Mouse (Mus musculus) hindbrain, embryonic 11.5 days (tissue): ENCODE data around the gene Ccdc12. TPM values are rescaled to one million over a fixed set of nuclear protein-coding genes. Genes with fewer than 3 reads are reported as not detected.

Experiments
- ATAC-seq: fragments of 200-750 bp; cut with Nextera tagmentation; 2 replicates; pipeline ENCODE4 v1.8.0; 2017; ENCODE audit warnings: mild to moderate bottlenecking, moderate TSS enrichment, moderate library complexity; ENCODE audit not compliant: low FRiP score
- DNase-seq: peaks from one replicate; pipeline ENCODE4 v3.0.0-alpha.2; 2015; ENCODE audit warnings: low spot score
- H3K27ac ChIP-seq: fragments of 300-500 bp; sonication (generic); 2 replicates; pipeline ENCODE4 v1.5.1; 2014; ENCODE audit warnings: mild to moderate bottlenecking, low read depth, low read length
- H3K27me3 ChIP-seq: fragments of 300-500 bp; sonication (generic); 2 replicates; pipeline ENCODE4 v1.6.1; 2014; ENCODE audit warnings: mild to moderate bottlenecking, low read length, moderate library complexity, mixed read lengths; ENCODE audit not compliant: control insufficient read depth, insufficient read depth
- H3K36me3 ChIP-seq: fragments of 300-500 bp; sonication (generic); 2 replicates; pipeline ENCODE4 v1.6.1; 2014; ENCODE audit warnings: mild to moderate bottlenecking, low read length, moderate library complexity, mixed read lengths; ENCODE audit not compliant: control insufficient read depth, insufficient read depth
- H3K4me1 ChIP-seq: fragments of 300-500 bp; sonication (generic); replicated peaks from 2 replicates; pipeline ENCODE4 v1.6.1; 2014; ENCODE audit warnings: low read length, mixed read lengths; ENCODE audit not compliant: control insufficient read depth, insufficient read depth
- H3K4me2 ChIP-seq: fragments of 300-500 bp; sonication (generic); replicated peaks from 2 replicates; pipeline ENCODE4 v1.6.1; 2014; ENCODE audit warnings: mild to moderate bottlenecking, low read depth, low read length
- H3K4me3 ChIP-seq: fragments of 300-500 bp; sonication (generic); 2 replicates; pipeline ENCODE4 v1.5.1; 2014; ENCODE audit warnings: low read depth, low read length
- H3K9ac ChIP-seq: fragments of 300-500 bp; sonication (generic); 2 replicates; pipeline ENCODE4 v1.6.1; 2014; ENCODE audit warnings: low read depth, low read length
- H3K9me3 ChIP-seq: fragments of 300-500 bp; sonication (generic); 2 replicates; pipeline ENCODE4 v1.6.1; 2016; ENCODE audit warnings: low read length; ENCODE audit not compliant: control insufficient read depth
- WGBS: fragments of 180-500 bp; shearing (Covaris S2); extraction: QIAGEN DNeasy Blood & Tissue Kit; methylation state at CpG from one replicate; pipeline ENCODE4 v1.1.7; 2014; 5-methylcytosine and 5-hydroxymethylcytosine counted together
- polyA plus RNA-seq: library from polyadenylated mRNA; unstranded; fragments of >200 nt; fragmentation: Nextera tagmentation; extraction: Ambion mirVana; gene quantifications from 2 replicates; pipeline ENCODE4 v1.2.1, GENCODE M21; 2014

The Ccdc12 gene
- polyA plus RNA-seq, 1 experiment from 2014 or later = 145 TPM

DNA sequence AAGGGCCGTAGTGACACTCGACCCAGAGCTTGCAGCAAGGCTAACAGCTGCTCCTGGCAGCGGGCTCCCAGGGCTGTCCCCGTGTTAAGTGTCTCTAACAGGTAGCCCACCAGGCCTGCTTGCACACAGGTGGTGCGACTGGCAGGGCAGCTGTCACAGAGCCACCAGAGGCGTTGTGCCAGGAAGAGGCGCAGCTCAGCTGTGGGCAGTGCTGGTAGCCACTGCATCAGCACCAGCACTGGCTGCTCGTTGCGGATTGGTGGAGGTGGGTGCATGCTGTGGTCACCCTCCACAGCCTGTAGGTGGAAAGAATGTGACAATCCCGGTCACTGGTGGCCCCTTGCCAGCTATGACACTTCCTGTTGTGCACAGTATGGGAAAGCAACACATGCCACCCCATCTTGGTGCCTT, 17.7 kb upstream of the Ccdc12 start:
- Histone ChIP-seq H3K4me1 (no peaks in the 10 kb centered on the region), H3K9ac (no peak overlapping the region), H3K9me3 (no peaks in the 10 kb centered on the region), H3K27ac (no peak overlapping the region), H3K4me2 (no peak overlapping the region), H3K36me3 (no peaks in the 10 kb centered on the region), H3K4me3 (no peak overlapping the region), H3K27me3 (no peaks in the 10 kb centered on the region; the same call in 1 of the 2 replicates)
- 80% methylated on average over 10 of the region's 10 CpGs for WGBS
- DNase-seq (no peak), ATAC-seq (no peak)

DNA sequence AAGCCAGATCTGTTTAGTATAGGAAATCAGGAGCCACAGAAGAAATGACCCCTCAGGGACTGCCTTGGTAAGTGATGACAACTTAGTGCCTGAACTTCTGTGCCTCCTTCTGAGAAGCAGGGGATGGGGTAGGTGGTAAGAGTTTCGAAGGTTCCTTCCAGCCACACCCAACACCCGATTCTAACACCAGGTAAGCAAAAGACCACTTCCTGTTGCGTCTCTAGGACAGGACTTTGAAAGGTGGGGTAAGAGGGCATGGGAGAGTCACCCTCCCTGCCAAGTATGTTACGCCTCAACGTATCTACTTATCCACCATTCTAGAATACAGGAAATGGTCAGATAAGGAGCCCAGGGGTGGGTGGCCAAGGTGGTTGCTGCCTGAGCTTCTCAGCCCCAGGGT, 15.3 kb upstream of the Ccdc12 start:
- no peaks in the 10 kb centered on the region for H3K36me3 ChIP-seq
- no peak overlapping the region for H3K9ac ChIP-seq
- H3K27me3 ChIP-seq = no peaks in the 10 kb centered on the region
- no peak overlapping the region for H3K4me2 ChIP-seq
- no peak for ATAC-seq
- 93% methylated on average over 5 of the region's 5 CpGs for WGBS
- H3K4me3 ChIP-seq = no peak overlapping the region
- H3K27ac ChIP-seq = no peak overlapping the region
- H3K4me1 ChIP-seq = no peaks in the 10 kb centered on the region
- H3K9me3 ChIP-seq = no peaks in the 10 kb centered on the region
- DNase-seq = no peak

DNA sequence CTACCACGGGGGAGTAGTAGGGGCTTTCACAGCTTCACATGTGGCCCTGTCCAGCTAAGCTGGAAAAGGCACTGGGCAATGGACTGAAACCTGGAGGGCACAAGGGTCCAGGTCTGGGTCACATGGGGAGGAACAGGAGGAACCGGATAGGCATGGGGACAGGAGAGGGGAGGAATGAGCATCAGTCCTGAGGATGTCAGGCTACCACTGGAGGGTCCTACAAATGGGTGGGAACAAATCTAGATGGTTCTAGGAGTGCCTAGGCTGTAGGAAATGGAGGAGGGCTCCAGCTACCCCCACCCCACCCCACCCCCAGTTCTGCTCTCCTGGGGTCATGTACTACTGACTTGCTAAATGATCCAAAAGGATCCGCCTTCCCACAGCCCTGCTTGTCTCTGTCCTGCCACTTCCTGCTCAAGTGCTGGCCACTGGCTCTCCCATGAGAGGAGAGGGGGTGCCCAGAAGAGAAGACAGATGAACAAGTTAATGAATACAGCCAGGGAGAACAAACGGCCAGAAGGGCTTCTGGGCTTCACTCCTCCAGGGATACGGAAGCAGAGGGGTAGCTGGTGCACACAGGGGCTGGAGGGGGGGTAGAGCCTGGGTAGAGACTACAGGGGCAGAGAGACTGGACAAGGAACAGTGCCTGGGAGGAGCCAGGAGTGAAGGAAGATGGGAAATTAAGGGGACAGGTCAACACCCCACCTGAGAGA, 13.3 kb upstream of the Ccdc12 start:
- no peaks in the 10 kb centered on the region for H3K36me3 ChIP-seq
- H3K9ac ChIP-seq = 0 out of 2 replicates have a peak overlapping the region, but pooled peaks have one; percentile 11
- H3K27ac ChIP-seq = no peak overlapping the region
- ATAC-seq = no peak
- no peak for DNase-seq
- H3K4me2 ChIP-seq = no peak overlapping the region
- no peaks in the 10 kb centered on the region for H3K27me3 ChIP-seq
- no peaks in the 10 kb centered on the region for H3K9me3 ChIP-seq
- WGBS = 42% methylated on average over 5 of the region's 5 CpGs
- no peak overlapping the region for H3K4me3 ChIP-seq
- H3K4me1 ChIP-seq = no peaks in the 10 kb centered on the region

GRCm38 (mm10) chr9:110643787-110644186, 12.5 kb upstream of the Ccdc12 start:
- Histone ChIP-seq H3K4me3 (no peak overlapping the region), H3K27me3 (no peaks in the 10 kb centered on the region), H3K27ac (no peak overlapping the region)

GRCm38 (mm10) chr9:110644295-110644694, 12.0 kb upstream of the Ccdc12 start:
- DNase-seq = no peak
- no peak for ATAC-seq
- Histone ChIP-seq H3K27ac (no peak overlapping the region), H3K9ac (no peak overlapping the region), H3K4me1 (no peaks in the 10 kb centered on the region), H3K36me3 (no peaks in the 10 kb centered on the region), H3K9me3 (no peaks in the 10 kb centered on the region), H3K4me2 (no peak overlapping the region), H3K4me3 (no peak overlapping the region), H3K27me3 (no peaks in the 10 kb centered on the region)
- WGBS = 83% methylated on average over 9 of the region's 10 CpGs

More at GRCm38 (mm10) chr9:110643787-110644186, 12.5 kb upstream of the Ccdc12 start:
- ATAC-seq = no peak
- Histone ChIP-seq H3K4me1 (no peaks in the 10 kb centered on the region), H3K9ac (no peak overlapping the region), H3K4me2 (no peak overlapping the region), H3K9me3 (no peaks in the 10 kb centered on the region), H3K36me3 (no peaks in the 10 kb centered on the region)
- DNase-seq = no peak
- 69% methylated on average over 8 of the region's 9 CpGs for WGBS

DNA sequence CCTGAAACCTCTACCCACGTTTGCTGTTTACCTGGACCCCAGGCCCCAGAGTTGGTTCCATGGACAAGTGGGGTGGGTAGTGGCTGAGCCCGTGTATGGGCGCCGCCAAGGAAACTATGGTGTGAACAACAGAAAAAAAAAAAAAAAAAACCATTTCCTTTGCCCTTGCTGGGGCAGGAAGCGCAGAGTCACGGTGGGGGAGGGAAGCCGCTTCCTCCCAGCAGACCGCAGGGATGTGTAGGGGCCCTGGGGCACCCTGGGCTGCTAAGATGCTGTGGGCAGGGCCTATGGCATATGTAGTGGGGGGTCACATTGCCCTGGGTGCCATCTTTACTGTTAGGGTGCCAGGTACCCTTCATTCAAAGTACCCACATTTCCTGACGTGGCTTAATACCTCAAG, 11.1 kb upstream of the Ccdc12 start:
- H3K4me2 ChIP-seq = no peak overlapping the region
- H3K27ac ChIP-seq = no peak overlapping the region
- 86% methylated on average over 9 of the region's 9 CpGs for WGBS
- no peaks in the 10 kb centered on the region for H3K9me3 ChIP-seq
- H3K36me3 ChIP-seq = no peaks in the 10 kb centered on the region
- no peaks in the 10 kb centered on the region for H3K27me3 ChIP-seq
- H3K4me3 ChIP-seq = no peak overlapping the region
- DNase-seq (no peak), ATAC-seq (no peak)
- H3K9ac ChIP-seq = no peak overlapping the region
- H3K4me1 ChIP-seq = no peaks in the 10 kb centered on the region

- no peak overlapping the region for H3K27ac ChIP-seq
- no peaks in the 10 kb centered on the region for H3K9me3 ChIP-seq
- DNase-seq (peak; percentile 44), ATAC-seq (no peak)
- H3K4me2 ChIP-seq = no peak overlapping the region
- H3K27me3 ChIP-seq = peaks cover 18% of the 10 kb centered on the region
- no peaks in the 10 kb centered on the region for H3K36me3 ChIP-seq
- H3K9ac ChIP-seq = no peak overlapping the region
- H3K4me1 ChIP-seq = peaks cover 2% of the 10 kb centered on the region; the same call in 1 of the 2 replicates
- H3K4me3 ChIP-seq = no peak overlapping the region
These were observed 6.5 kb upstream of the Ccdc12 start for GRCm38 (mm10) chr9:110649775-110650174.

DNA sequence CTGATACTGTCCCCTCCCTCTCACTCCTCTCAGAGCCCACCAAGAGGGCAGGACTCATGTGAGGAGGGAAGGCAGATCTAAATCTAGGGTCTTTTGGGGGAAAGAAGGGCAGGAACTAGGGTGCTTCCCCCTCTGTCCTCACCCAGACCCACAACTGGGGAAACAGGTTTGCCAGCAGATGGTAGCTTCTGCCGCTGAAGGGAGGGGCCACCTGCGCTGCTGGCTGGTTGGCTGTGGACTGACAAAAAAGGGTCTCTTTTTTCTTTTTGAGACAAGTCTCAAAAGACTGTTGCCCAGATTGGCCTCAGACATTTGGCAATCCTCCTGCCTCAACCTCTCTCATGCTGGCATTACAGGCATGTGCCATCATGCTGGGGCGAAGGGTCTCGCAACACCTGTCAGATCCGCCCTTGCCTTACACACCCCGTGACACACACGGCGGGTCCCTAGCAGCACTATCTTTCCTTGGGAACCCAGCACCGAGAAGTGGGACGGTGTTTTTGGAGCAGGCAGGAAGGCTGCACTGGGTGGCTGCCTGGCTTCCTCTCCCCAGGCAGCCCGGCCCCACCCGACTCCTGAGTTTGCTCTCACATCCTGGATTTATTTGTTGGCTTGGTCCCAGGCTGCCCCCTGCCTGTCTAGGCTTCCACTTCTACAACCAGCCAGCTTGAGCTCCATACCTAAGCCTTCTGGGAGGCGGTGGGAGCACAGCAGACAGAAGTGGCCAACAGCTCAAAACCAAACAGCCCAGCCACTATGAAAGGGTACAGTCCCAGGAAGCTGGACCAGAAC, 4.2 kb upstream of the Ccdc12 start:
- H3K9ac ChIP-seq = no peak overlapping the region
- no peak overlapping the region for H3K27ac ChIP-seq
- no peak overlapping the region for H3K4me3 ChIP-seq
- DNase-seq (peak; percentile 13), ATAC-seq (no peak)
- H3K4me2 ChIP-seq = no peak overlapping the region
- no peaks in the 10 kb centered on the region for H3K36me3 ChIP-seq
- no peaks in the 10 kb centered on the region for H3K9me3 ChIP-seq
- WGBS = 33% methylated on average over 13 of the region's 13 CpGs
- peaks cover 18% of the 10 kb centered on the region for H3K27me3 ChIP-seq
- H3K4me1 ChIP-seq = peaks cover 4% of the 10 kb centered on the region
